Mouse (Mus musculus) skeletal muscle tissue, adult 2 months (tissue): ENCODE data around the gene Ppm1e.

ENCODE experiments used
- DNase-seq: peaks from one replicate; pipeline ENCODE4 v3.0.0-alpha.2; 2012; ENCODE audit warnings: low read depth, low spot score

Ppm1e gene

DNA sequence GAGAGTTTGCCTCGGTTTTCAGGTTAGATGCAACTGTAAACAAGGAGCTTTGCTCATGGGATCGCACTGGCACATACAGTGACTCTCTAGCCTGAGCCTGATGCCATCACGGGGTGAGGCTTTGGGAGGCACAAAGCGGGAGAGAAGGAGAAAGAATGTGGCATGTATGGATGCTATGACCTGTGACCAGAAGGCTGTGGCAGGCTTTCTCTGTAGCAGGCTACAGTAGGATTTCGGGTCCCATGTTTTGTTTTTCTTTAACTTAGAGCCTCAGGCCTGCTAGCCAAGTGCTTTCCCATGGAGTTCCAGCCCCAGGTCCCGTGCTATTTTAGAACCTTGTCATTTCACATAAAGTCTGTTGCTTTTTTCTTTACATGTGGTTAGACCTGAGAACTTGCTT lies 108.7 kb downstream of the Ppm1e start:
- DNase-seq, result no peak

DNA sequence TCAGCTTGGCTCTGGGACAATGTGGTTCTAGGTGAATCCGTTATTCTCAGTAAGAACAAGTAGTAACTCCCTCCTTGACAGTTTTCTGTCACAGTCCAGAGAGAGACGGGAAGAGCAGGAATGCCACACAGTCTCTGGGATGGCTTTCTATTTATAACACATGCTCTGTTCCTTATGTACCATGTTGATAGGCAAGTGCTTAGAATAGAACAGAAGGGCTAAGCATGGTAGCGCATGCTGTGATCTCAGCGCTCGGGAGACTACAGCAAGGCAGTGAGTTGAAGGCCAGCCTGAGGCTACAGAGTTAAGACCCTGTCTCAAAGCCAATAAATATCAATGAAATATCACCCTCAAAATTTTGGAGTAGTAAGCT lies 111.3 kb downstream of the Ppm1e start:
- DNase-seq, result no peak

DNA sequence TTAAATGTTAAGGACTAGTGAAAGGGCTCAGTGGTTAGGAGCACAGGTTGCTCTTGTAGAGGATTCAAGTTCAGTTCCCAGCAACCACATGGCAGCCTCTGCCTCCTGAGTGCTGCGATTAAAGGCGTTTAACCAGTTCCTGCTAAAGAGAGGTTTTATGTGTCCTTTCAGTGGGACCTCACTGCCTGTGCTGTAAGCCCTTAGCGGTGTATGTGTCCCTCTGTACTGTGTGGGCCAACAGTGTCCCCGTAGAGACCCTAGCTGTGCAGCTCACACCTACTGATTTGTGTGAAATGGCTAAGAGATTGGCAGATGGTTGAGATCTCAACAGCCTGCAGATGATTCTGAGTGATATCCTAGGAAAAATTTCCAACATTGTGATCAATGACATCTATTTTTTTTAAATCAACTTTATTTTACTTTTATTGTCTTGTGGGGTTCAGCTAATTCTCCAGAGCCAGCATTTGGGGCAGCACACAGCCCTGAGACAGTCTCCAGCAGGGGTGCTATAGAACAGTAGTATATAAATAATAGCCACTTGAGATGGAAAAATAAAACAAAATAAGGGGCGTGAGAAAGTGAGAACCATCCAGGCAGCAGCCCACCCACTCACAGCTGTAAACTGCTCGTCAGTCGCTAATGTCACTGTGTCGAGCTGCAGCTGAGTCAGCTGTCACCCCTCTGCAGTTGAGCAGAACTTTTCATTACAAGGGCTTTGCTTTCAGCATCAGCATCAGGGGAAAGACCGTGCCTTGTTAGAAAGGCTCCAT lies 111.9 kb downstream of the Ppm1e start:
- DNase-seq, result no peak

DNA sequence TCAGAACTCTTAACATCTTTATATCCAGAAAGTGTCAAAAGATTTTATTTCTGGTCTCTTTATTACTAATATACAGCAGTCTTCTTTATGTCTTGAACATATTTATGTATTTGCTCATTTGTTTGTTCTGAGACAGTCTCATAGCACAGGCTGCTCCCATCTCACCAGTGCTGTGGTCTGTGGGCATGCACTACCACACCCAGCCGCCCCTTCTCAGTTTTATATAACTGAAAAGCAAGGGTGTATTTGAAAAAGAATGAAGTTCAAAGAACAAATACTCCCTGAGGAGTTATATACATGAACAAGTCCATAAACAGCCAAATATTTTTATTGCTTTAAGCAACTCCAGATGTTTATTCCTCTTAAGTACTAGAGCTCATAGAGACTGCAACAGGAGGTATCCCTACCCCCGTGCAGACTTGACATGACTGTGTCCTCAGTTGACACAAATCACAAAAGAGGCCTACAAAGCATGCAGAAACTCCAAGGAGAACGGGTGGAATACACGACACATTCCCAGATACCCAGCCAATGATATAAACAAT lies 112.6 kb downstream of the Ppm1e start:
- DNase-seq, result no peak

DNA sequence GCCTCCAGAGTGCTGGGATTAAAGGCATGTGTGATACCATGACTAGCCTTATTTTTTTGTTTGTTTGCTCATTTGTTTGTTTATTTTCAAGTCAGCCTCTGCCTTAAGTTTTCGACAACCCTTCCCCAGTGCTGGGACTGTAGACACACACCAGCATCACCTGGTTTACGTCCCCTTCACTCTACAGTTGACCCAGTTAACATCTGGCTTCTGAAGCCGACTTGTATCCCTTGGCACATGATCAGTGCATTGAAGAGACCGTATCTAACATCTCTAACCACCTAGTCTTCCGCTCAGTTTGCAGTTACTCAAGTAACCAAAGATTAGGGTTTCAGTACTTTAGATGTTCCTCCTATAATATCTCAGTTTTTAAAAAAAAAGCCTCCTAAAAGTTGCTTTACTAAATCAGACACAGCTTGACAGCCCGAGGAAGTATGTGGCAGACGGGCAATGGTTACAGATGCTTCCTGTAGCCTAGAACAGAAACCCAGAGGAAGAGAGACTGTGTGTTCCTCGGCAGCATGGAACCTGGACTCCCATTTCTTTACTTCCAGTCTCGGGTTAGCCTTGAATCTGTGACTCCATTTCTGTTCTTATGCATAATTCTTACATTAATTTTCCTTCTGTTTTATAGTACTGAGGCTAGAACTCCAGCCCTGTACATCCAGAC lies 113.5 kb downstream of the Ppm1e start:
- DNase-seq, result no peak

DNA sequence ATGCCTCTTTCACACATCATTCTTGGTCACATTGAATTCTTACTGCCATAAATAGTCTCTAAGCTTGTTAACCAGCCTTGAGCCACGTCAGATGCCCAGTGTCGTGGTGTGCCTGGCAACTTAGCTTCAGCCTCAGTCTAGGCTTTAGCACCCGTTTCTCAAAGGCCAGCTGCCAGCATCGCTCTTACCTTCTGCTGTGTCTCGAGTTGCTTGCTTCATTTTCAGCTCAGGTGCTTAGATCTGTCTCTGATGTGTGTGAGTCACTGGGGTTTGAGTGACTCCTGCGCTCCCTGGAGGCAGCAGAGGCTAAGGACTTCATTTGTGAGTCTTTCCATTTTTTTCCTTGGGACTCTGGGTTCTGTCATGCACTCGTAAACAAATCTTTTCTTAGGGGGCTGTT lies 117.6 kb downstream of the Ppm1e start:
- no peak for DNase-seq

DNA sequence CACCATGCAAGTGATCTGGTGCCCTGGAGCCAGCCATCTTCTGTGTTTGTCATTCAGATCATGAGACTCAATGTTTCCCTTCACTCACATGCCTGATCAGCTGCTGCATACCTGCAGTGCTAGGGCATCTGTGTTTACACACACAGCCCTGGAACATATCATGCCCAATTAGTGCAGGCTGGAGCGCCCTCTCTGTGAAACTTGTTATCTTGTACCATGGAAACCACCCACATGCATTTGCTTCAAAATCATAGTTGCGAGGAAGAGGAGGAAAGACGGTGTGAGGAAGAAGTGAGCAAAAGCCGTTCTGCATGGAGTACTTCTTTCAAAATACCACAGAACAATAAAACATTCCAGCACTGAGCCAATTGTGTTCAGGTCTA lies 118.0 kb downstream of the Ppm1e start:
- DNase-seq, result no peak

DNA sequence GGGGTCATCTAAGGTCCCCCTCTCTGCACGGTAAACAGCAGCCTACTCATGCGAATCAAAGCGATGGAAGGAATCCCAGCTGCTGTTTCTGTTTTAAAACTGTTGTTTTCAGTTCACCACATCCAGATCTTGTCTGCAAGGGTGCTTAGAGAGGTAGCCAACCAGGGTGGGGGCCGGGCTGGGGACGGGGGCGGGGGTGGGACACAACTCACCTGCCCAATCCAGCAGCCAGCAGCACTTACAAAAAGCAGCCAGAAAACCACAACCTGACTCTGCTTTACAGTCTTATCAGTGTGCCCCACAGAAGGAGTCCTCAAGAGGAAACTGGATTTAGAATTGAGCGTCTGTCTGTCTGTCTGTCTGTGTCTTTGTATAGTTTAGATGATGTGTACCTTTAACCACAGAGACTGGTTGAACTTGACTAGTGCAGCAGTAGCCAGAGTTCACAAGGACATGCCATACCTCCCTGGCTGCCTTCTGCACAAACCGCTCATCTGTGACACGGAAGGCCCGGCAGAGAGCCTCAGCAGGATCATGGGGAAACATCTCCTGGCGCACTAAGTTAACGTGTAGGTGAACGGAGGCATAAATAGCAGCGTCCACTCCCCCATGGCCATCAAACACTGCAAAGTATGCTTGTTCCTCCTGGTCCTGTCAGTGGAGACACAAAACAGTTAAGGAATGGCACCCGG lies 118.5 kb downstream of the Ppm1e start:
- no peak for DNase-seq

DNA sequence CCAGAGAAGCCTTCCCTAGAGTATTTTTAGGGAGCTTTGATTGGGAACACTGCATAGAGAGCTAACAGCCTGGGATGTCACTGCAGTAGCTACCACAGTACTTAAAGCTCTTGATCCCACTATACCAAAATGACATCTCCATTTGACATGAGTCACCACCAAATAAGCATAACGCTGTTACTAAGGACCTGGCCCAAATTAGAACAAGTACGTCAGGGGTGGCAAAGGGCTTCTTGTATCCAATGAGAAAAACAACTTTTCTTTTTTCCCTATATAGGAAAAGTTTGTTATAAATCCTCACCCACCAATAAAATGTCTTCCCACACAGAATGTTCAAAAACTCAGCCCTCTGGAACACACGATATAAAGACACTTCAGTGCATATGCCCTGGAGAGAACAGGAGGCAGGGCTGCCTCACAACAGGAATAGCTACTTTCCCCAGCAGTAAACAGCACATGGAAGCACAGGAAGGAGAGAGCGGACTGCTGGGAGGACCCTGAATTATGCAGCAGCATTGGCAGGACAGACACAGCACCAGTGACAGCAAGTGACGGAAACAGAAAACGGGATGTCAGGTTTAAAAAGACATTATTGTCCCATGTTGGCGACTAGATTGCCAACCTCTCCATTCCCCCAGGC lies 119.8 kb downstream of the Ppm1e start:
- DNase-seq, result no peak

DNA sequence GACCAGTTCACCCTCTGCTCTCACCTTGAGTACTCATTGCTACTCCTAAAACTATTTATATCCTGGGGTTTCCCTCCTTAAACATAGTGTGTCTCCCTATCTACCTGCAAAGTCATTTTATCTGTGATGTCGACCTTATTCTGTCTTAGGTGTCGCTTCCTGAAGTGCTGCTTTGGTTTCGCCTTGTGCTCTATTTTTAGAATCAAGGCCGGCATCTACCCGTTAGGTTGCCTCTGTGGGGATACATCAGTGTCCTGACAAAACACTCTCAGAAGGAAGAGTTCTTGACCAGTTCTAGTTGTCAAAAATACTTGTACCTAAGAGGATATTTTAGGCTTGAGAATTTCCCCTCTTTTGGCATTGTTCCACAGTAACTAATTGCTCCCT lies 123.3 kb downstream of the Ppm1e start:
- DNase-seq, result no peak

DNA sequence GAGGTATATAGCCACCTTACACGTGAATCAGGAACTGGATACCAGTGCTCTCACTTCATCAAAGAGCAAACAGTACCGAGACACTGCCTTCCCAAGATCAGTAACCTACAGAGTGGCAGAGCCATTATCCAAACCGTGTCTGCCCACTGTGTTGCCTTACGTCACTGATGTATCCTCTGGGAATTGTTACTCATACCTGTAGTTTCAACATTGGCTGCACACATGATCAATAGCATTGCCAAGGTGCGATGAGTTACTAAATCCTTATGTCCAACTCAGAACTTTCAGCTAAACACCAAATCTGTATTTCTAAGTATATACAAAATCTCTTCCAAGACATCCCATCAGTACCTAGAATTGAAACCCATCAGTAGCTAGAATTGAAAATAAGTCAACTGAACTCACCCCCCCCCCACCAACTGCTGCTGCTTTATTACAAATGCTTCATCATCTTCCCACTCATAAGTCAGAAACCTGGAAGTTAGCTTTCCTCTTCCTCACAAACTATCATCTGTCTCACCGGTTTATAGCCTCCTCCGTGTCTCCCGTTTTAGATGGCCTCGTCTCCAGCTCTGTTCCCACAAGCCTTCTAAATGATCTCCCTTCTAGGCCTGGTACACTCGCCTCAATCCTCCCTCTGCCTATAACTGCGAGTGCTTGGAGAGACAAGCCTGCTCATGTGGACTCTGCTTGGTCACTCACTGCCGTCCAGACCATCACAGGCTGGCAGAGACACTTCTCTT lies 123.9 kb downstream of the Ppm1e start:
- DNase-seq, result no peak

DNA sequence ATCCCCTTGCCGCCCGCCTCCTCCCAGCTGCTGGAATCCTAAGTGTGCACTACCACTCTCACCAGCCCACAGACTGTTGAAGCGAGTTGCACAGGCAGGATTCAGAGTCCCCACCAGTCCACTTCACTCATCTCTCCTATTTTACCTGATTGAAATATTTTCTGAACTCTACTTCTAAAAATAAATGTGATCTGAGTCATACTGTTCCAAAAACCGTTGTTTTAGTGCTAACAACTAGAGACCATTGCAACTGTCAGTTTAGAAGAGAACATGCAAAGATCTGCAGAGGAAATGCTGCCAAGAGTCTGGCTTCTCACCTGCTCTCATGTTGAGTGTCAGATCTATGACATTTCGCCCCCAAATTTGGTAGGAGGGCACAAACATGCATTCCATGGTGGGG lies 125.4 kb downstream of the Ppm1e start:
- DNase-seq, result no peak

DNA sequence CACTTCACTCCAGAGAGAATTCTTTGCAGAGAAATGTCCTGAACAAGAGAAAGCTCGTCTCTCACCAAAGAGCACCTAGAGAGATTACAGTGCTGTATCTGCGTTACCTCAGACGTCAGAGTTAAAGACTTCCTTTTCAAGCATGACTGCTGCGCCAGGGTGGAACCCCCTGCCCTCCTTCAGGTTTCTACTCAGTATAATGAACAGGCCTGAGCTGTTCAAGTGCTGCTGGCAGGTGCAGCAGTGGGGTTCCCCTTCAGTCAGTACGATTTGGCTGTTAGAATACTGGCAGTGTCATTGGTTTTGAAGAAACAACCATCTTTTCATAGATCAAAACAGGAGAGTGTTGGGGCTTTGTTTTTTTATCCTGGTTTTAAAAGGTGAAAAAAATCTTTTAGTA lies 131.8 kb downstream of the Ppm1e start:
- no peak for DNase-seq

DNA sequence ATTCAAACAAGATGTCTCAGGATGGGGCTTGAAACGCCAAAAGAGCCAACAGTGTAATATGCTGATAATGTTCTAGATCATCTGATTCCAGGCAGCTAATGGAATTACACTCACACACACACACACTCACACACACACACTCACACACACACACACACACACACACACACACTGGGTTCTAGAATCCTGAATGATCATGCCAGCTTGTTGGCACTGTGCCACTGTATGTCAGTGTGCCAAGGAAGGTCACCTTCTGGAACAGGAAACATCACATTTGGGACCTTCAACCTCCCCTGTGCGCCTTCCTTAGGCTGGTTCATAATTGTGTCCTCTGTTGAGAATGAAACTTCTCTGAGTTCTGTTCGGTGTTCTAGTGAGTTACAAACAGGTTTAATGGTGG lies 136.1 kb downstream of the Ppm1e start:
- no peak for DNase-seq

DNA sequence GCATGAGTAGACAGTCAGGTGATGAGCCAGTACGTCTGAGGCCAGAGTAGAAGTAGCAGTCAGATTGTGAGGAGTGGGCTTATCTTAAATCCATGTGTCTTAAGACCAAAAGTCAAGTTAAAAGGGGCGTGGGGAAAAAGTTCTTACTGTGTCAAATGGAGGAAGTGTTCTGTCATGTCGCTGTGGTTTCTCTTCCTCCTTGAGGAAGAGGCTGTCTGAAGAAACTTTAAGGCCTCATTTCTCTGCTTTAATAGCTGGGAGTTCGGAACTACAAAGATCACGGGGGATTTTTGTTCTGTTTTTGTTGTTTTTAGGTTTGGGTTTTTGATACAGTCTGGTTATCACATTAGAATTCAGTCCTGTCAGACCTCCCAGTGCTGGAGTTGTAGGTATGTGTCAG lies 146.5 kb downstream of the Ppm1e start:
- no peak for DNase-seq
